Mouse (Mus musculus) midbrain, embryonic 10.5 days (tissue): ENCODE results near the gene Ccdc97. TPM values are rescaled to one million over a fixed set of nuclear protein-coding genes. Genes with fewer than 3 reads are reported as not detected.

Source experiments
- DNase-seq: peaks from one replicate; pipeline ENCODE4 v3.0.0-alpha.2; 2017; ENCODE audit warnings: low spot score
- H3K27ac ChIP-seq: fragments of 300-500 bp; sonication (generic); replicated peaks from 2 replicates; pipeline ENCODE4 v1.5.1; 2016; ENCODE audit warnings: mild to moderate bottlenecking
- H3K27me3 ChIP-seq: fragments of 300-500 bp; sonication (generic); 2 replicates; pipeline ENCODE4 v1.6.1; 2016; ENCODE audit warnings: low read depth, mild to moderate bottlenecking; ENCODE audit not compliant: poor library complexity, severe bottlenecking
- H3K36me3 ChIP-seq: fragments of 300-500 bp; sonication (generic); 2 replicates; pipeline ENCODE4 v1.6.1; 2016; ENCODE audit warnings: mild to moderate bottlenecking, moderate library complexity
- H3K4me1 ChIP-seq: fragments of 300-500 bp; sonication (generic); 2 replicates; pipeline ENCODE4 v1.6.1; 2016
- H3K4me3 ChIP-seq: fragments of 300-500 bp; sonication (generic); 2 replicates; pipeline ENCODE4 v1.5.1; 2016; ENCODE audit warnings: mild to moderate bottlenecking, moderate library complexity
- H3K9me3 ChIP-seq: fragments of 300-500 bp; sonication (generic); replicated peaks from 2 replicates; pipeline ENCODE4 v1.6.1; 2016; ENCODE audit warnings: mild to moderate bottlenecking
- WGBS: fragments of 180-500 bp; shearing (Covaris S2); methylation state at CpG from one replicate; pipeline ENCODE4 v1.1.7; 2016; 5-methylcytosine and 5-hydroxymethylcytosine counted together
- polyA plus RNA-seq: library from polyadenylated mRNA; unstranded; fragments of >200 nt; fragmentation: Nextera tagmentation; extraction: Ambion mirVana; gene quantifications from 2 replicates; pipeline ENCODE4 v1.2.1, GENCODE M21; 2016

Ccdc97 gene
- polyA plus RNA-seq, 1 experiment from 2014 or later: 30.1 TPM

- peak overlapping the region; percentile 74 for H3K4me3 ChIP-seq
- H3K4me1 ChIP-seq: peaks cover 24% of the 10 kb centered on the region
- peaks cover 14% of the 10 kb centered on the region; the same call in 1 of the 2 replicates for H3K36me3 ChIP-seq
- WGBS: 68% methylated on average over 15 of the region's 15 CpGs
- H3K9me3 ChIP-seq: no peaks in the 10 kb centered on the region
- no peak overlapping the region; the same call in 1 of the 2 replicates for H3K27ac ChIP-seq
- DNase-seq: no peak
- peaks cover 45% of the 10 kb centered on the region for H3K27me3 ChIP-seq
Measured at GRCm38 (mm10) chr7:25681341-25682231, 37.3 kb downstream of the Ccdc97 start.

GRCm38 (mm10) chr7:25680514-25681258 lies 38.2 kb downstream of the Ccdc97 start, which contains the start of gene B9d2:
Gene B9d2 (plus strand): TSS chr7:25680780.
- peak; percentile 94 for DNase-seq
- Histone ChIP-seq H3K4me1 (peaks cover 15% of the 10 kb centered on the region), H3K4me3 (peak within 1 kb of the TSS; percentile 74), H3K9me3 (no peaks in the 10 kb centered on the region), H3K27me3 (peaks cover 45% of the 10 kb centered on the region), H3K27ac (peak within 1 kb of the TSS; percentile 97), H3K36me3 (peaks cover 14% of the 10 kb centered on the region; the same call in 1 of the 2 replicates)
- under 1% methylated on average over 46 of the region's 46 CpGs for WGBS

- Histone ChIP-seq H3K27me3 (peaks cover 45% of the 10 kb centered on the region), H3K36me3 (peaks cover 14% of the 10 kb centered on the region; the same call in 1 of the 2 replicates), H3K9me3 (no peaks in the 10 kb centered on the region), H3K4me3 (peak overlapping the region; percentile 74), H3K27ac (peak overlapping the region; percentile 97; the same call in 1 of the 2 replicates), H3K4me1 (peaks cover 18% of the 10 kb centered on the region)
- 11% methylated on average over 6 of the region's 6 CpGs for WGBS
- no peak for DNase-seq
Measured at GRCm38 (mm10) chr7:25679971-25680370, 38.9 kb downstream of the Ccdc97 start.

- Histone ChIP-seq H3K36me3 (no peaks in the 10 kb centered on the region), H3K4me3 (no peak overlapping the region), H3K27me3 (peaks cover 60% of the 10 kb centered on the region), H3K9me3 (no peaks in the 10 kb centered on the region), H3K4me1 (peaks cover 25% of the 10 kb centered on the region), H3K27ac (no peak overlapping the region)
- WGBS: 89% methylated on average over 7 of the region's 7 CpGs
- no peak for DNase-seq
Measured at GRCm38 (mm10) chr7:25677013-25677412, 41.9 kb downstream of the Ccdc97 start.

- Histone ChIP-seq H3K4me1 (peaks cover 19% of the 10 kb centered on the region), H3K36me3 (no peaks in the 10 kb centered on the region), H3K9me3 (no peaks in the 10 kb centered on the region), H3K4me3 (no peak overlapping the region), H3K27me3 (peaks cover 60% of the 10 kb centered on the region), H3K27ac (no peak overlapping the region)
- DNase-seq: no peak
- WGBS: 84% methylated on average over 15 of the region's 15 CpGs
Measured at GRCm38 (mm10) chr7:25676085-25676781, 42.7 kb downstream of the Ccdc97 start.

- 44% methylated on average over 6 of the region's 6 CpGs for WGBS
Measured at GRCm38 (mm10) chr7:25675405-25675804, 43.5 kb downstream of the Ccdc97 start.

GRCm38 (mm10) chr7:25674719-25675300 lies 44.1 kb downstream of the Ccdc97 start, which contains the start of gene Tmem91:
Gene Tmem91 (minus strand): TSS chr7:25675166.
- WGBS: 4% methylated on average over 26 of the region's 29 CpGs
- DNase-seq: no peak
- H3K27me3 ChIP-seq: peaks cover 60% of the 10 kb centered on the region

More at GRCm38 (mm10) chr7:25675405-25675804, 43.5 kb downstream of the Ccdc97 start:
- peaks cover 60% of the 10 kb centered on the region for H3K27me3 ChIP-seq
- H3K4me1 ChIP-seq: peaks cover 15% of the 10 kb centered on the region
- H3K36me3 ChIP-seq: no peaks in the 10 kb centered on the region
- H3K27ac ChIP-seq: no peak overlapping the region
- H3K9me3 ChIP-seq: no peaks in the 10 kb centered on the region
- H3K4me3 ChIP-seq: peak overlapping the region; percentile 46
- no peak for DNase-seq

GRCm38 (mm10) chr7:25674297-25674696 lies 44.6 kb downstream of the Ccdc97 start:
- Histone ChIP-seq H3K36me3 (peaks cover under 1% of the 10 kb centered on the region), H3K9me3 (no peaks in the 10 kb centered on the region), H3K27me3 (peaks cover 55% of the 10 kb centered on the region), H3K4me1 (peaks cover 10% of the 10 kb centered on the region), H3K27ac (no peak overlapping the region), H3K4me3 (peak overlapping the region; percentile 46)
- 28% methylated on average over 9 of the region's 9 CpGs for WGBS
- DNase-seq: no peak

More at GRCm38 (mm10) chr7:25674719-25675300, 44.1 kb downstream of the Ccdc97 start, which contains the start of gene Tmem91:
- Histone ChIP-seq H3K4me1 (peaks cover 10% of the 10 kb centered on the region), H3K4me3 (peak within 1 kb of the TSS; percentile 46), H3K9me3 (no peaks in the 10 kb centered on the region), H3K27ac (no peak within 1 kb of the TSS), H3K36me3 (no peaks in the 10 kb centered on the region)

GRCm38 (mm10) chr7:25672442-25672841 lies 46.4 kb downstream of the Ccdc97 start:
- H3K27ac ChIP-seq: no peak overlapping the region
- 58% methylated on average over 4 of the region's 4 CpGs for WGBS
- H3K36me3 ChIP-seq: peaks cover 19% of the 10 kb centered on the region
- DNase-seq: no peak
- peaks cover 42% of the 10 kb centered on the region for H3K27me3 ChIP-seq
- peaks cover 10% of the 10 kb centered on the region for H3K4me1 ChIP-seq
- no peak overlapping the region for H3K4me3 ChIP-seq
- no peaks in the 10 kb centered on the region for H3K9me3 ChIP-seq

GRCm38 (mm10) chr7:25671686-25672085 lies 47.2 kb downstream of the Ccdc97 start:
- Histone ChIP-seq H3K4me1 (peaks cover 10% of the 10 kb centered on the region), H3K36me3 (peaks cover 27% of the 10 kb centered on the region), H3K27ac (no peak overlapping the region), H3K27me3 (peaks cover 37% of the 10 kb centered on the region), H3K4me3 (no peak overlapping the region), H3K9me3 (no peaks in the 10 kb centered on the region)
- 74% methylated on average over 2 of the region's 2 CpGs for WGBS
- no peak for DNase-seq

GRCm38 (mm10) chr7:25670096-25670495 lies 48.8 kb downstream of the Ccdc97 start:
- peaks cover 21% of the 10 kb centered on the region for H3K27me3 ChIP-seq
- peaks cover 43% of the 10 kb centered on the region for H3K36me3 ChIP-seq
- no peak overlapping the region for H3K27ac ChIP-seq
- H3K4me3 ChIP-seq: no peak overlapping the region
- no peaks in the 10 kb centered on the region for H3K9me3 ChIP-seq
- DNase-seq: no peak
- 92% methylated on average over 4 of the region's 4 CpGs for WGBS
- H3K4me1 ChIP-seq: peaks cover 8% of the 10 kb centered on the region

GRCm38 (mm10) chr7:25669631-25670030 lies 49.3 kb downstream of the Ccdc97 start:
- Histone ChIP-seq H3K4me3 (no peak overlapping the region), H3K4me1 (peaks cover 3% of the 10 kb centered on the region), H3K9me3 (no peaks in the 10 kb centered on the region), H3K36me3 (peaks cover 47% of the 10 kb centered on the region), H3K27me3 (peaks cover 16% of the 10 kb centered on the region), H3K27ac (no peak overlapping the region)
- WGBS: 77% methylated on average over 9 of the region's 9 CpGs
- no peak for DNase-seq
